Mouse (Mus musculus) c-Kit-positive CD71-positive TER-119-positive erythroid progenitor cells, embryonic 14.5 days (primary cell): ENCODE results near the gene Hils1.
"Not testable (repeated sequence)": the region's sequence is repeated elsewhere in the genome, so short reads cannot be mapped to it uniquely, and the experiment has no call there.

Experiments used
- DNase-seq: peaks from one replicate; pipeline ENCODE4 v3.0.0-alpha.2; 2013; ENCODE audit warnings: low spot score

The Hils1 gene

DNA sequence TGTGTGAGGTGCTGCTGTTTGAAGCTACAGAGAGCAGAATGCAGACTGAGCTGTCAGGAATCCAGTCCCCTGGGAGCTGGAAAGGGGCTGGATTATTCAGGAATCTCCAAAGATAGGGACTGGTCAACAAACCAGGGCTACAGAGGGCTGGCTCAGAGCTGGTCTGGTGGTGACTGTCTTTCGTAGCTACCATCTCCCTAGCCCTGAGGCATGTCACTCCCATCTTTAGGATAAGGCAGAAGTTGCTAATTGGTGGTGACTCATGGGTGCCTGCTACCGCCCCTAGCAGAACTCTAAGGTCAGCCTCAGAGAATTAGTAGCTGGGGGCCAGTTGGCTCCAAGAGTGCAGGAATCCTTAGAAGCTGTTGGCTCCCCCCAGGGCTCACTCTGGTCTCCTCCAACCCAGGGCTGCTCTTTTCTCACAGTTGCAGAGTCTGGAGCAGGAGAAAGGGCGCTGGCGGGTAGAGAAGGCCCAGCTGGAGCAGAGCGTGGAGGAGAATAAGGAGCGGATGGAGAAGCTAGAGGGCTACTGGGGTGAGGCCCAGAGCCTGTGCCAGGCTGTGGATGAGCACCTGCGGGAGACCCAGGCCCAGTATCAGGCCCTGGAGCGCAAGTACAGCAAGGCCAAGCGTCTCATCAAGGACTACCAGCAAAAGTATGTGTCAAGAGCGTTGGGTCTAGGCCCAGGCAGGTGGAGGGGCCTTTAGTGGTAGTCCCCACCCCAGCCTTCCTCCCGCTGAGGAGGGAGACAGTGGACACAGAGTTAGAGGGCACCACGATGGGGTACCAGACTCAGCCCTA is 36.9 kb downstream of the Hils1 start:
- no peak for DNase-seq

DNA sequence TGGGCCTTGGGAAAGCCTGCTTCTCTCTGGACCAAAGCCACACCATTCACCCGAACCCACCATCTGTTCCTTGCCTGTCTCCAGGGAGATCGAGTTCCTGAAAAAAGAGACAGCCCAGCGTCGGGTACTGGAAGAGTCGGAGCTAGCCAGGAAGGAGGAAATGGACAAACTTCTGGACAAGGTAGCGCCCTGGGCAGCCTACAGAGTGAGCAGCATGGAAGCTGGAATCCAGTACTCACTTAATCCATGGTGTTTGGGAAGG is 37.5 kb downstream of the Hils1 start:
- DNase-seq = no peak

GRCm38 (mm10) chr11:95006038-95006437 is 38.6 kb downstream of the Hils1 start:
- no peak for DNase-seq

DNA sequence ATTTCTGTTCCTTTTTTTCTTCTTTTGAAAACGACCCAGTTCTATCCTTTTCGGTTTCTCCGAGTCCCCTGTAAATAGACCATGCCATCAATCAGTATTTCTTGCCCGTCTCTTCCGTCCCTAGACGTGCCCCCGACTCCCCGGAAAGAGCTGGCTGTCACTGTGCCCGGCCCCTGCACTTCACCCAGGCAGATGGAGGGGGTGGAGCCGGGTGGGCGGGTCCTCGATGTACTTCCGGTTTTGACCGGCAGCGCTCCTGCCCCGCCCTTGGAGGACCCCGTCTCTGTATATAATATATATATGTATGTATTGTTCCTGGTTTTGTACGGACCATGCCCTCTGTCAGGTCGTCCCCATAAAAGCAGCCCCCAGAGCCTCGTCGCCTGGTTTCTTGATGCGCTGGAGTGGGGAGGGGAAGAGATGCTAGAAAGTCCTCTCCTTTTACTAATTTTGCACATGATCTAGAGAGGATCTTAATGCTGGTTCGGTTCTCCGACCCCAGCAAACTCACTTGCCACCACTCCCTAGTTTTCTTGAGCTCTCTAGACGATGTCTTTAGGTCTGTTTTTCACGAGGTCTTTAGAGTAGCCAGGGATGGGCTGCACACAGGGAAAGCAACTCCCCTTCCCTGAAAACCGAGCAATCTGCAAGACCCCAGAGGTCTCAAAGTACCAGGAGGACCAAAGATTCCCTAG is 39.3 kb downstream of the Hils1 start:
- DNase-seq = peak; percentile 78

- DNase-seq = no peak
Measured at GRCm38 (mm10) chr11:95007418-95007817, 40.0 kb downstream of the Hils1 start.

GRCm38 (mm10) chr11:95008661-95009628 is 41.6 kb downstream of the Hils1 start:
- no peak for DNase-seq

DNA sequence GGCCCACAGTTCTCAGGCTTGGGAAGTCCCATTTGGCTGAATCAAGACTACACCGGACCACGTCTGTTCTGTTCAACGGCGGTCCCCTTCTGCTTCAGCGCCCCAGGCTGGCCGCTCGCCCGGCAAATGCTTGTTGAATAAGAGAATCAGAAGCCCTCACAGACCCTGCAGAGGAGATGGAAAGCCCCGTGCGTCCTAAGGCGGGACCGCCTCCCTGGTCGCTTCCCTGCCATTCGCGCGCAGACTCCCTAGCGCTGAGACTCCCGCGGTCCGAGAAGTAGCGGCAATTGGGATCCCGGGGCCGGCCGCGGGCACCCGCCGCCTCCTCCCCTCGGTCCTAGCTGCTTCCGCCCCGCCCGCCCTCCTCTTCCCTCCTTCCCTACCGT is 42.2 kb downstream of the Hils1 start, which contains the start of gene Samd14:
Gene Samd14, plus strand, starts transcription at position 251 of the 386 bp plus-strand sequence.
- no peak for DNase-seq

DNA sequence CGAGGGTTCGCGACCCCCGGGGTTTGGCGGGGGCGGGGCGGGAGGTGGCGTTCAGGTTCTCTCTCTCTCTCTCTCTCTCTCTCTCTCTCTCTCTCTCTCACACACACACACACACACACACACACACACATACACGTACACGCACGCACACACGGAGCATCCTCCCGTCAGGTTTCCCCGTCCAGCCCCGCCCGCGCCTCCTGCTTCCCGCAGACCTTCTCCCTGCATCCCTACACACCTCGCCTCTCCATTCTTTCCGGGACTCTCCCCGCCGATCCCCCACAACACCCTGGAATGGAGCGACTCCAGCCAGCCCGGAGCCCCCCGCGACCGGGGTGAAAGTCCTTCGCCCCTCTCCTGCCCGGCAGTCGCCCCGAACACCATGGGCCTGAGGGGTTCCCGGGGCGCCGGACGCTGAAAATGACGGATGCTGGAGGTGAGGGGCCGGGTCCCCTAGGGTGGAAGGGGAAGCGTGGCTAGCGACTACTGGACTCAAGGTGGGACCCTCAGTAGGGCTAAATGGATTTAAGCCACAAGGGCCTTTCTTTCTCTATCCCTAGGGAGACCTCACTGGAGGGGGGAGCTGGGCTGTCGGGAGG is 42.8 kb downstream of the Hils1 start:
- no peak for DNase-seq

DNA sequence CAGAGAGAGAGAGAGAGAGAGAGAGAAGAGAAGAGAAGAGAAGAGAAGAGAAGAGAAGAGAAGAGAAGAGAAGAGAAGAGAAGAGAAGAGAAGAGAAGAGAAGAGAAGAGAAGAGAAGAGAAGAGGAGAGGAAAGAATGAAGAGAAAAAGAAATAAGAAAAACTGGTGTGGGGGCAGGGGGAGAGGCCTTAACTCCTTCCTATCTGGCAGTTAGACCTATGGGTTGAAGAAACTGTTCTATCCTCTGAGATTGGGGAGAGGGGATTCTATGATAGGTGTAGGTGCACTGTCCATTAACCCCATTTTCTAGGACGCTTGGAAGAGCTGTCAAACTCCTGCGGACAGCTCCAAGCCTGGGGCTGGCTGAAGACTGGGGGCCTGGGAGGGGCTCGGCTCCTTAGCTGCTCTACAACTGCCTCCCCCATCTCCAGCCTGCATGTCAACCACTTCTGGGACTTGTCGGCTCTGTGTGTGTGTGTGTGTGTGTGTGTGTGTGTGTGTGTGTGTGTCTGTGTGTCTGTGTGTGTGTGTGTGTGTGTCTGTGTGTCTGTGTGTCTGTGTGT is 43.5 kb downstream of the Hils1 start:
- not testable (repeated sequence) for DNase-seq

- DNase-seq = no peak
Measured at GRCm38 (mm10) chr11:95011416-95011815, 44.0 kb downstream of the Hils1 start.

DNA sequence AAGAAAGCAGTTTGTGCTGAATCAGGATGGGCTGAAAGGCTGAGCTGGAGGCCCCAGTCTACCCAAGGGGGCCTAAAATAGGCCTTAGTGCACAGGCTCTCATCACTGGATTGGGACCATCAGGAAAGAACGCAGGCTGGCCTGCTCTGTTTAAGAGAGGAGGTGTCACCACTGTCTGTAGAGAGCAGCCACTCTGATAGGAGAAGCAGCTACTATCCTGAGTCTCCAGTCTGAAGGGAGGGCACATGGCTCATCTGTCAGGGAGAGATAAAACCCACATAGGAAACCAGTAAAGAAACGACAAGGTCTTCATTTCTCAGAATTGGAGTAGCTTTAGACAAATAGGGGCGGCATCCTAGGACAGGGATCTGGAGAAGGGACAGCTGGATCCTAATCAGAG is 44.7 kb downstream of the Hils1 start:
- DNase-seq = peak; percentile 95

DNA sequence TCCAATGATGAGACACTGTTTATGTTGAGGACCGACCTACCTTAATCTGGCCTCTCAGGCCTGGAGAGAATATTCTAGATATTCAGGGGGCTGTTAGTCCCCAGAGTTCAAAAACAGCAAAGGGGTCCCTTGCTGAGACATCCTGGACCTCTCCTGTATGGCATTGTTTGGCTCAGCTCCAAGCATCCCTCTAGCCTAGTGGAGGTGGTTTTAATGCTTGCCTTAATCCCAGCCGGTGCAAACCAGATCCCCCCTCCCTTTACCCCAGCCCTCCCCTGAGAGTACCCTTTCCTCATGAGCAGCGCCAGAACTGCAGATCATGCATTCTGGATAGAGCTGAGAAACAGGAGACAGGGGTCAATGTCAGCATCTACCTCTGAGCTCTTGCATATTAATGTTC is 45.1 kb downstream of the Hils1 start:
- no peak for DNase-seq

DNA sequence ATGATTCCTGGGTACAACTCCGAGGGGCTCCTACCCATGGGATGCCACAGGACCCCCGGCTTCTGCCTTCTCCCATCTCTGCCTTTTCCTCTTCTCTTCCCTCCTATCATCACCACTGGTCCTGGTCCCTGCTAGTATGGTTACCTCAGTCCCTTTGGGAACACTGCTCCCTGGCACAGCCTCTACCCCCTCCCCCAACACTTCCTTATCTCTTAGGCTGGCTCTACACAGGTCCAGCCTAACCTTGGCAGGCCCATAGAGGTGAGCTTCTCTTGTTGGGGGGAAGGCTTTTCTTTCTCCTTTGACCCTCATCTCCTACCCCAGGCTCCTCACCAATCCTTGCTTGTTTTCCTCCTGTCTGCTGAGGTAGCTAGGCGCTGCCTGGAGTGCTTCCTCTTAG is 48.1 kb downstream of the Hils1 start:
- no peak for DNase-seq
